Mouse (Mus musculus) midbrain, postnatal 0 days (tissue): ENCODE results near the gene Ralgps1. TPM values are rescaled to one million over a fixed set of nuclear protein-coding genes. Genes with fewer than 3 reads are reported as not detected.
"Not testable (repeated sequence)": the region's sequence is repeated elsewhere in the genome, so short reads cannot be mapped to it uniquely, and the experiment has no call there.

Source experiments
- ATAC-seq: fragments of 200-750 bp; cut with Nextera tagmentation; 2 replicates; pipeline ENCODE4 v1.8.0; 2017; ENCODE audit warnings: moderate number of reproducible peaks, mild to moderate bottlenecking, moderate TSS enrichment, moderate library complexity; ENCODE audit not compliant: low FRiP score
- DNase-seq: peaks from one replicate; pipeline ENCODE4 v3.0.0-alpha.2; 2015; ENCODE audit warnings: low spot score
- H3K27ac ChIP-seq: fragments of 300-500 bp; sonication (generic); 2 replicates; pipeline ENCODE4 v1.5.1; 2014; ENCODE audit warnings: low read depth, mild to moderate bottlenecking, low read length, mixed read lengths
- H3K27me3 ChIP-seq: fragments of 300-500 bp; sonication (generic); 2 replicates; pipeline ENCODE4 v1.6.1; 2014; ENCODE audit warnings: low read length, control low read depth, mixed read lengths; ENCODE audit not compliant: insufficient read depth
- H3K36me3 ChIP-seq: fragments of 300-500 bp; sonication (generic); 2 replicates; pipeline ENCODE4 v1.6.1; 2014; ENCODE audit warnings: low read length, control low read depth, mixed read lengths; ENCODE audit not compliant: insufficient read depth
- H3K4me1 ChIP-seq: fragments of 300-500 bp; sonication (generic); 2 replicates; pipeline ENCODE4 v1.6.1; 2014; ENCODE audit warnings: mild to moderate bottlenecking, control low read depth, antibody characterized with exemption, low read length, mixed read lengths; ENCODE audit not compliant: insufficient read depth
- H3K4me2 ChIP-seq: fragments of 300-500 bp; sonication (generic); 2 replicates; pipeline ENCODE4 v1.6.1; 2014; ENCODE audit warnings: low read depth, mild to moderate bottlenecking, low read length, mixed read lengths; ENCODE audit not compliant: poor library complexity, severe bottlenecking
- H3K4me3 ChIP-seq: fragments of 300-500 bp; sonication (generic); 2 replicates; pipeline ENCODE4 v1.5.1; 2014; ENCODE audit warnings: low read depth, mild to moderate bottlenecking, low read length, moderate library complexity
- H3K9ac ChIP-seq: fragments of 300-500 bp; sonication (generic); replicated peaks from 2 replicates; pipeline ENCODE4 v1.6.1; 2014; ENCODE audit warnings: mild to moderate bottlenecking, low read length, moderate library complexity, mixed read lengths; ENCODE audit not compliant: poor library complexity, severe bottlenecking
- H3K9me3 ChIP-seq: fragments of 300-500 bp; sonication (generic); 2 replicates; pipeline ENCODE4 v1.6.1; 2016; ENCODE audit warnings: low read length, control low read depth
- CTCF ChIP-seq: IDR thresholded peaks from 2 replicates; pipeline ENCODE4 v1.5.1; 2016; ENCODE audit warnings: antibody characterized with exemption, mild to moderate bottlenecking
- WGBS: fragments of 180-500 bp; shearing (Covaris S2); extraction: QIAGEN DNeasy Blood & Tissue Kit; methylation state at CpG from one replicate; pipeline ENCODE4 v1.1.7; 2014; 5-methylcytosine and 5-hydroxymethylcytosine counted together
- polyA plus RNA-seq: library from polyadenylated mRNA; unstranded; fragments of >200 nt; fragmentation: Nextera tagmentation; extraction: Ambion mirVana; gene quantifications from 2 replicates; pipeline ENCODE4 v1.2.1, GENCODE M21; 2015
- total RNA-seq: library from RNA; depleted of rRNA; stranded (reverse); fragments of >200 nt; gene quantifications from 2 replicates; pipeline ENCODE4 v1.2.3, GENCODE M21; 2014

The Ralgps1 gene
- total and polyA plus RNA-seq, 2 experiments from 2014 or later = 26.4 to 74.6 TPM

DNA sequence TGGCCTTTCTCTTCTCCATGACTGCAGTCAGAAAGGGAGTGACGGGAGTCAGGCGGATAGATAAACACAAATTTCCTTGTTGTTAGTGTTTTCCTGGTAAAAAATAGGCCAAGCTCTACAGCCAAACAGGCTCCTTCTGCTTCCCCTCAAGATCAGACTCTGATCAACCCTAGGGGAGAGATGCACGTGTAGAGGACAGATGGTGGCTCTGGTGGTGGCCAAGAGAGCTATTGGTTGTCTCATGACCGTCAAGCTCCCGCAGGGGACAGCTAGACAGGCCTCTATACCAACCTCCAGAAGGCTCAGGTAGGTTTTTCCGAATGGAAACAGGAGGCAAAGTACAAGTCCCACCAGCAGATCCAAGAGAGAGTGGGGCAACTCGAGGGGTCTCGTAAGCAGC is 270.8 kb downstream of the Ralgps1 start:
- Histone ChIP-seq H3K9me3 (no peaks in the 10 kb centered on the region), H3K4me3 (no peak overlapping the region), H3K27ac (no peak overlapping the region), H3K4me1 (no peaks in the 10 kb centered on the region), H3K4me2 (no peak overlapping the region), H3K9ac (no peak overlapping the region), H3K27me3 (no peaks in the 10 kb centered on the region), H3K36me3 (no peaks in the 10 kb centered on the region)
- DNase-seq = no peak
- TF ChIP-seq CTCF = no peak
- WGBS = 83% methylated on average over 8 of the region's 8 CpGs
- ATAC-seq = no peak

DNA sequence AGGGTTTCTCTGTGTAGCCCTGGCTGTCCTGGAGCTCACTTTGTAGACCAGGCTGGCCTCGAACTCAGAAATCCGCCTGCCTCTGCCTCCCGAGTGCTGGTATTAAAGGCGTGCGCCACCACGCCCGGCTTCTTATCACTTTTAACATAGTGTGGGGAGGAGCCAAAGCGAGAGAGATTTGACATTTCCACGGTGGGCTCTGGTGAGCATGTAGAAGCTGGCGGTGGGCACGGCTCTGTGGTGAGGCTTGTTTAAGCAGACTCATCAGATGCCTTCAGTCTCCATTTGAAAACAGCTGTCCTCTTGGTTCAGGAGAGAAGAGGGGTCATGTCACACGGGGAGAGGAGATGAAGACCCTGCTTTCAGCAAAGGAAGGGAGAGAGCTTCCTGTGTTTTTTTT is 274.0 kb downstream of the Ralgps1 start:
- not testable (repeated sequence) for H3K27ac ChIP-seq, ATAC-seq, H3K27me3 ChIP-seq, H3K4me3 ChIP-seq, H3K36me3 ChIP-seq, H3K4me2 ChIP-seq, H3K4me1 ChIP-seq, H3K9me3 ChIP-seq, H3K9ac ChIP-seq, DNase-seq
- WGBS = 90% methylated on average over 12 of the region's 12 CpGs

DNA sequence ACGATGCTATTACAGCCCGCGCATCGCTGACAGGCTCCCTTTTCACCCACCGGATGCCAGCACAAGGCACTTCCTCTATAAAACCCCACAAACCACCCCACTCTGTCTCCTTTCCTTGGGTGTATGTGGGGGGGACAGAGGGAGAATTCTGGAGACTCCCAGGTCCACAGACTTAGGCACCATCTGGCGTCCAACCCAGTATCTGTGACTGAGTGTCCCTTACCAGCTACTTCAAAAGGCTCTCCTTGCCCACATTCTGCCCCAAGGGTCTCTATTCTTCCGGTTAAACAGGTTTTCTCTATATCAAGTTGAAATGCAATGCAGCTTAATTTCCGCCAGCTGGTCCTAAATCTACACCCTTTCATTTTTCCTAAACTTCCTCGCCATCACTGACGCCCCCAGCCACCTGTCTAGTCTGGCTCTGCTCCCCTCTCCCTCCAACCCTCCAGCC is 276.0 kb downstream of the Ralgps1 start:
- no peak overlapping the region for H3K4me2 ChIP-seq
- H3K36me3 ChIP-seq = no peaks in the 10 kb centered on the region
- no peak overlapping the region for H3K4me3 ChIP-seq
- H3K4me1 ChIP-seq = no peaks in the 10 kb centered on the region
- no peak for DNase-seq
- no peak for TF ChIP-seq CTCF
- no peaks in the 10 kb centered on the region for H3K9me3 ChIP-seq
- no peaks in the 10 kb centered on the region for H3K27me3 ChIP-seq
- WGBS = 75% methylated on average over 10 of the region's 10 CpGs
- ATAC-seq = no peak
- no peak overlapping the region for H3K9ac ChIP-seq
- no peak overlapping the region for H3K27ac ChIP-seq

GRCm38 (mm10) chr2:33090620-33091520 is 280.4 kb downstream of the Ralgps1 start:
- no peak overlapping the region for H3K4me3 ChIP-seq
- no peak overlapping the region for H3K27ac ChIP-seq
- H3K9me3 ChIP-seq = no peaks in the 10 kb centered on the region
- no peak for ATAC-seq
- no peaks in the 10 kb centered on the region for H3K4me1 ChIP-seq
- DNase-seq = no peak
- H3K27me3 ChIP-seq = no peaks in the 10 kb centered on the region
- TF ChIP-seq CTCF = no peak
- WGBS = 83% methylated on average over 8 of the region's 8 CpGs
- H3K9ac ChIP-seq = no peak overlapping the region
- H3K4me2 ChIP-seq = no peak overlapping the region
- H3K36me3 ChIP-seq = no peaks in the 10 kb centered on the region

- H3K4me3 ChIP-seq, H3K4me2 ChIP-seq, H3K36me3 ChIP-seq, H3K27me3 ChIP-seq, H3K27ac ChIP-seq, H3K9ac ChIP-seq, H3K4me1 ChIP-seq, ATAC-seq, DNase-seq, H3K9me3 ChIP-seq: not testable (repeated sequence)
- WGBS = 100% methylated on average over 1 of the region's 1 CpGs
Measured at GRCm38 (mm10) chr2:33090033-33090400, 281.3 kb downstream of the Ralgps1 start.

DNA sequence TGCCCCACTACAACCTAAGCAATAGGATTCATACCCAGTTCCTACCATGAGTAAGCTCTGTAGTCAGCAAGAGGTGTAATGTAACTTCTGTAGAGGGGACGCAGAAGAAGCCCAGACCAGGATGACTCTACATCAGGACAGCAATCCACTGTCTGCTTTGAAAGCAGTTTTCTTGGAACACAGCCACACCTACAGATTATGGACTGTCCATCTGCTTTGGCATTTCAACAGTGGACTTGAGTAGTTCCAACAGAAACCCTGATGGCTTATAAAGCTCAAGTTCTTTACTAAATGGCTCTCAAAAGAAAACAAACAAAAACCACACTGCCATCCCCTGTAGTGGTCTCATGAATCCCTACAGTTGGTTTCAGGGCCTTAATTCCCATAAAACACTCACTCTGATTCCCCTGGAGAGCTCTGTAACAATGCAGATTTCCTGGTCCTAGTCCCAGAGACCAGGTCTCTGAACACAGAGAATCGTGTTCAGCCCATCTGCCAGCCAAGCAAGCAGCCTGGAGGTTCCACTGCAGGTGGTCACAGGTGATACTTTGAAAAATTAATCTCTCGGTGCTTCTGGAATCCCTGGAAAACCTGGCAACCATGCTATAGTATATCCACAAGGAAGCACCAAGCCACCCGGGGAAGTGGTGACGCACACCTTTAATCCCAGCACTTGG is 281.8 kb downstream of the Ralgps1 start:
- Histone ChIP-seq H3K27ac (no peak overlapping the region), H3K36me3 (no peaks in the 10 kb centered on the region), H3K4me2 (no peak overlapping the region), H3K9me3 (no peaks in the 10 kb centered on the region), H3K4me3 (no peak overlapping the region), H3K9ac (no peak overlapping the region), H3K27me3 (no peaks in the 10 kb centered on the region), H3K4me1 (no peaks in the 10 kb centered on the region)
- no peak for TF ChIP-seq CTCF
- WGBS = 82% methylated on average over 5 of the region's 5 CpGs
- peak; percentile 16 for DNase-seq
- ATAC-seq = no peak
